In genomic region chr16:23235173-23235694, GRCm38 (mm10) we compare ENCODE assay signal across 18 mouse cellular contexts. TPM values are rescaled to one million over a fixed set of nuclear protein-coding genes. Genes with fewer than 3 reads are reported as not detected.
DNase-seq lines count a peak whose midpoint lies in the region; TF ChIP-seq lines count a peak whose summit lies in the region.
"Had no signal": no experiment of that assay in that cellular context is flagged by ENCODE, and none has a peak within 500 bp of the region (broad histone marks: within the 10 kb centered on the region; RNA-seq: fewer than 3 reads in every experiment).

No protein-coding gene starts in this region.

- H3K4me3 ChIP-seq in CH12.LX (replicated peaks in 1 of 3; ENCODE audit: low read depth in 2 of 3, low read length in 2 of 3, poor library complexity in 1 of 3) = no peak overlapping the region
- H3K4me3 ChIP-seq in megakaryocyte, embryonic 14.5 days (replicated peaks) = peak overlapping the region; percentile 28
- H3K4me3 ChIP-seq: embryonic facial prominence, embryonic 13.5 days; forebrain, embryonic 13.5 days; heart, embryonic 10.5 days; hindbrain, embryonic 13.5 days had no signal

- in situ Hi-C loops in CH12.LX (cut with MboI; ENCODE audit: low pct_ligation_motif_present, low pct_unique_long_range_greater_than_20kb, low sequenced_read_pairs) = no loop called here

- H3K36me3 ChIP-seq in CH12.LX (replicated peaks in 1 of 2; ENCODE audit: control insufficient read depth in 1 of 2, insufficient read depth in 1 of 2, low read length in 1 of 2) = peaks cover 0 to 32% of the 10 kb centered on the region in 2 experiments
- no peaks in the 10 kb centered on the region for H3K36me3 ChIP-seq in megakaryocyte, embryonic 14.5 days (replicated peaks; ENCODE audit: low read length)

- peaks cover 22 to 76% of the 10 kb centered on the region in 2 experiments for H3K4me1 ChIP-seq in CH12.LX (ENCODE audit: control insufficient read depth in 1 of 2, insufficient read depth in 2 of 2)
- H3K4me1 ChIP-seq in megakaryocyte, embryonic 14.5 days = no peaks in the 10 kb centered on the region

- H3K27ac ChIP-seq in CH12.LX (ENCODE audit: insufficient read depth, low read depth) = no peak overlapping the region
- H3K27ac ChIP-seq: embryonic facial prominence, embryonic 13.5 days; forebrain, embryonic 13.5 days; heart, embryonic 10.5 days; hindbrain, embryonic 13.5 days; hindbrain, postnatal 0 days had no signal

- no peak for TF ChIP-seq POLR2A in CH12.LX (IDR thresholded peaks at IDR 0.05; ENCODE audit: low read depth, low read length)

- dilution Hi-C loops in CH12.LX (cut with MboI; ENCODE audit: extremely low pct_ligation_motif_present, extremely low pct_unique_long_range_greater_than_20kb, low sequenced_read_pairs) = no loop called here

- H3K9me3 ChIP-seq in CH12.LX (replicated peaks; ENCODE audit: low read length) = no peaks in the 10 kb centered on the region
- H3K9me3 ChIP-seq in megakaryocyte, embryonic 14.5 days = no peaks in the 10 kb centered on the region
- H3K9me3 ChIP-seq: embryonic facial prominence, embryonic 13.5 days; forebrain, embryonic 13.5 days; heart, embryonic 10.5 days; hindbrain, embryonic 13.5 days had no signal

- no peak for TF ChIP-seq CTCF in CH12.LX (conservative IDR thresholded peaks at IDR 0.05 in 1 of 2, IDR thresholded peaks at IDR 0.05 in 1 of 2; ENCODE audit: low read depth in 2 of 2, low read length in 2 of 2)

- H3K9ac ChIP-seq in CH12.LX (ENCODE audit: insufficient read depth, low read depth) = no peak overlapping the region
- H3K9ac ChIP-seq: embryonic facial prominence, embryonic 13.5 days; forebrain, embryonic 13.5 days; hindbrain, embryonic 13.5 days had no signal

- 0 out of 2 replicates have a peak, but pooled peaks have one; percentile 31 for TF ChIP-seq EP300 in CH12.LX (IDR thresholded peaks at IDR 0.05; ENCODE audit: low read length)

- H3K4me2 ChIP-seq in CH12.LX (ENCODE audit: insufficient read depth, low read depth, poor library complexity, severe bottlenecking) = no peak overlapping the region
- H3K4me2 ChIP-seq: embryonic facial prominence, embryonic 13.5 days; forebrain, embryonic 13.5 days; hindbrain, embryonic 13.5 days had no signal

- no peak for TF ChIP-seq RAD21 in CH12.LX (IDR thresholded peaks at IDR 0.05; ENCODE audit: low read depth, low read length)

- no peaks in the 10 kb centered on the region for H3K79me2 ChIP-seq in CH12.LX (replicated peaks; ENCODE audit: control insufficient read depth, extremely low read depth, insufficient read depth, poor library complexity, severe bottlenecking)

- DNase-seq in retina, embryonic 14.5 days (ENCODE audit: low spot score) = peak; percentile 7
- no peak for DNase-seq in retina, postnatal 1 day
- DNase-seq in CH12.LX (ENCODE audit: extremely low read depth) = no peak
- no peak for DNase-seq in thymus, postnatal 36 days
- DNase-seq in adrenal gland, postnatal 25 days = no peak
- DNase-seq: adrenal gland, adult 2 months; cerebellum, adult 11 months; cerebellum, adult 8-10 months; cerebellum, postnatal 14 days; heart, adult 18-20 months; heart, postnatal 10 days had no signal

- no peaks in the 10 kb centered on the region for H3K27me3 ChIP-seq in CH12.LX (replicated peaks)
- H3K27me3 ChIP-seq in megakaryocyte, embryonic 14.5 days (replicated peaks) = peaks cover 44% of the 10 kb centered on the region
- H3K27me3 ChIP-seq: embryonic facial prominence, embryonic 13.5 days; forebrain, embryonic 13.5 days; hindbrain, embryonic 13.5 days had no signal

TF ChIP-seq in CH12.LX, 34 proteins besides CTCF, POLR2A, EP300 and RAD21:
- TF ChIP-seq MYC (IDR thresholded peaks at IDR 0.05; ENCODE audit: low read depth, low read length) (no peak), PAX5 (IDR thresholded peaks at IDR 0.05; ENCODE audit: low read length) (no peak), NRF1 (IDR thresholded peaks at IDR 0.05; ENCODE audit: low read depth, low read length) (no peak), E2F4 (IDR thresholded peaks at IDR 0.05; ENCODE audit: insufficient replicate concordance, low read depth, low read length) (no peak), NELFE (IDR thresholded peaks at IDR 0.05; ENCODE audit: low read depth, low read length) (no peak), BHLHE40 (IDR thresholded peaks at IDR 0.05; ENCODE audit: low read depth, low read length) (peak; percentile 59; the same call in 1 of the 2 replicates)

RNA-seq across cellular contexts. Expression of gene St6gal1, which starts 10.7 kb away (rescaled TPM):
- 60.6 and 64.5 TPM in 2 replicates for total RNA-seq in CH12.LX (2012; rRNA removed)
- total RNA-seq in CH12.LX (2014; rRNA removed) = 56.8 and 67.8 TPM in 2 replicates
- polyA plus RNA-seq in CH12.LX (2012; ENCODE audit: insufficient read length, low read depth) = 156 and 168 TPM in 2 replicates
- polyA plus RNA-seq in megakaryocyte, embryonic 14.5 days (2012; ENCODE audit: insufficient read depth, low replicate concordance) = not detected in 2 replicates
- total RNA-seq in adrenal gland, postnatal 25 days (2021) = 48.4 and 50.5 TPM in 2 replicates
- total RNA-seq: MEL had no signal
